Mouse (Mus musculus): ENCODE results near the gene Adam12. TPM values are rescaled to one million over a fixed set of nuclear protein-coding genes. Genes with fewer than 3 reads are reported as not detected.

Adam12 gene
- polyA plus RNA-seq, 1 experiment from 2014 or later, result 11.7 TPM

DNA sequence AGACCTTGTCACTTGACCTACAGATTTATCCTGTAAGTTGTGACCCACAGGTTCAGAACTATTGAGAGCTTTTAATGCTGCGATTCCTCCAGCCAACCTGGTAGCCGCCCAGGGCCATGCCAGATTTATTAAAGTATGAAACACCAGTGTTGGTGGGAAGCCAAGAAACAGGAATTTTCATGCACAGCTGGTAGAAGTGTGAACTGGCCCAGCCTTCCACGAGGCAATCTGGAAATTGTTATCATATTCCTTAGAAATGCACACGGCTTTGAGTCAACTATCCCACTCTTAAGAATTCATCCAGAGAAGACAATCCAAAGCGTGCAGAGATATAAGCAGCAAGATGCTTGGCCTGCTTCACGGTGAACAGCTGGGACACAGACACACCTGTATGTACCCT lies 82.6 kb downstream of the Adam12 start:
- no peaks in the 10 kb centered on the region for H3K9me3 ChIP-seq (replicated peaks)
- no peak overlapping the region for H3K9ac ChIP-seq
- ATAC-seq (ENCODE audit: insufficient number of reproducible peaks, low FRiP score, low TSS enrichment, low read depth), result no peak
- H3K36me3 ChIP-seq, result no peaks in the 10 kb centered on the region
- 42% methylated on average over 6 of the region's 6 CpGs for WGBS
- H3K27ac ChIP-seq (replicated peaks), result no peak overlapping the region
- H3K4me3 ChIP-seq (replicated peaks), result no peak overlapping the region
- 0 out of 2 replicates have a peak, but pooled peaks cover 10% of the 10 kb centered on the region for H3K4me1 ChIP-seq
- H3K27me3 ChIP-seq, result no peaks in the 10 kb centered on the region
- no peak overlapping the region for H3K4me2 ChIP-seq (replicated peaks)

DNA sequence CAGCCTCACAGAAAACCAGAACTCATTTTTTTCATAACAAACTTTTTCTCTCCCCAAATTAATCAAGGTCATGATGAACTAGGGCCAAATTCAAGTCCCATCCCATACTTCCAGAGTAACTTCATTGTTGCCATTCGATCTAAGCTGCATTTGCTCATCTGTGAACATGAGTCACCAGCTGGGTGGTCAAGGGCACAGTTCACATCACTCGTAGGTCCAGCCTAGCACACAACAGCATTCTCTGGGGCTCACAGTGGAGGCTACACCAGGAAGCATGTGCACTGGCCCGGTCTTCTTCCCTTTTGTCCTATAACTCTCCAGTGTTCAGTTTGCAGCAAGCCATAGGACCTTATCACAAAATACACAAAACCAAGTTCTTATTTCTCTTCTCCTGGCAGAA lies 84.4 kb downstream of the Adam12 start:
- Histone ChIP-seq H3K36me3 (no peaks in the 10 kb centered on the region), H3K4me1 (0 out of 2 replicates have a peak, but pooled peaks cover 10% of the 10 kb centered on the region), H3K9me3 (replicated peaks) (no peaks in the 10 kb centered on the region), H3K4me2 (replicated peaks) (no peak overlapping the region), H3K9ac (no peak overlapping the region), H3K4me3 (replicated peaks) (no peak overlapping the region), H3K27ac (replicated peaks) (no peak overlapping the region), H3K27me3 (no peaks in the 10 kb centered on the region)
- ATAC-seq (ENCODE audit: insufficient number of reproducible peaks, low FRiP score, low TSS enrichment, low read depth), result no peak
- WGBS, result 85% methylated on average over 3 of the region's 3 CpGs

DNA sequence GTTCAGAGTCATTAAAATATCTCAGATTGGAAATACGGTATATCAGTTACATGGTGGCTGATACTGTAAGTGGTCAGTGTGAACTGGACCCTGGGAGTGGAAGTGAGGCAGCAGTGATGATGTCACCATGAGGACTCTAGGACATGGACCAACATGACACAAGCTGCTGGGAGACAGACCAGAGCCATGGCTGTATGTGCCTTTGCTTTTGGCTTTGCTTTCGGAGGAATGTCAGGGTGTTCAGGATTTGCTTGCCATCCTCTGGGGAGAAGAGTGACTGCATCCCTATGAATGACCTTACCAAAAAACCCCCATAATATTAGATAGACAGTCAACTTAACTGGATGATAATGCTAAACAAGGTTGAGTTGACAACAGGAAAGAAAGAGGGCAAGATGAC lies 85.1 kb downstream of the Adam12 start:
- Histone ChIP-seq H3K4me2 (replicated peaks) (no peak overlapping the region), H3K36me3 (no peaks in the 10 kb centered on the region), H3K27me3 (no peaks in the 10 kb centered on the region), H3K9ac (no peak overlapping the region), H3K4me3 (replicated peaks) (no peak overlapping the region), H3K4me1 (0 out of 2 replicates have a peak, but pooled peaks cover 10% of the 10 kb centered on the region), H3K27ac (replicated peaks) (no peak overlapping the region), H3K9me3 (replicated peaks) (no peaks in the 10 kb centered on the region)
- ATAC-seq (ENCODE audit: insufficient number of reproducible peaks, low FRiP score, low TSS enrichment, low read depth), result no peak
- 95% methylated on average over 2 of the region's 2 CpGs for WGBS

DNA sequence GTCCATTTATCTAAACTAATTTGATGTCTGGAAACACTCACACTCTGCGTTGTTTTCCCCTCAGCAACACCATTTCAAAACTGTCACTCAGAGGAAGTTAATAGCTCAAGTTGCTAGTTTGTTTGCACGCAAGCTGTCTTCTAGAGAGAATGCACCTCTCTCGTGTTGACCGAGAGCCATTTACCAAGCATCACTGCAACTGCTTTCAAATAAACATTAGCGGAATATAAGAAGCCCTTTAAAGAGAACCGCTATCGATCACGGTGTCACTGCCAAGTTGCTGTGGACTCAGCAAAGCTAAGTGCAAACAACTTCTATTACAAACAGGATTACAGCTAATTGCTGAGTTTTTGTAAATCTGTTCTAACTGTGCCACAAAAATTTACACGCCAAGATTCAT lies 87.8 kb downstream of the Adam12 start:
- ATAC-seq (ENCODE audit: insufficient number of reproducible peaks, low FRiP score, low TSS enrichment, low read depth), result no peak
- WGBS, result 71% methylated on average over 9 of the region's 9 CpGs
- H3K36me3 ChIP-seq, result no peaks in the 10 kb centered on the region

GRCm38 (mm10) chr7:134139291-134139949 lies 92.5 kb downstream of the Adam12 start:
- no peak for ATAC-seq (ENCODE audit: insufficient number of reproducible peaks, low FRiP score, low TSS enrichment, low read depth)
- WGBS, result 65% methylated on average over 4 of the region's 4 CpGs
- Histone ChIP-seq H3K36me3 (no peaks in the 10 kb centered on the region), H3K4me3 (replicated peaks) (no peak overlapping the region), H3K27me3 (no peaks in the 10 kb centered on the region), H3K4me1 (no peaks in the 10 kb centered on the region), H3K4me2 (replicated peaks) (no peak overlapping the region), H3K9me3 (replicated peaks) (no peaks in the 10 kb centered on the region), H3K9ac (no peak overlapping the region), H3K27ac (replicated peaks) (no peak overlapping the region)

More for the DNA sequence above, 87.8 kb downstream of the Adam12 start:
- Histone ChIP-seq H3K27ac (replicated peaks) (no peak overlapping the region), H3K9ac (no peak overlapping the region), H3K9me3 (replicated peaks) (no peaks in the 10 kb centered on the region), H3K4me3 (replicated peaks) (no peak overlapping the region), H3K4me1 (0 out of 2 replicates have a peak, but pooled peaks cover under 1% of the 10 kb centered on the region), H3K4me2 (replicated peaks) (no peak overlapping the region), H3K27me3 (no peaks in the 10 kb centered on the region)

DNA sequence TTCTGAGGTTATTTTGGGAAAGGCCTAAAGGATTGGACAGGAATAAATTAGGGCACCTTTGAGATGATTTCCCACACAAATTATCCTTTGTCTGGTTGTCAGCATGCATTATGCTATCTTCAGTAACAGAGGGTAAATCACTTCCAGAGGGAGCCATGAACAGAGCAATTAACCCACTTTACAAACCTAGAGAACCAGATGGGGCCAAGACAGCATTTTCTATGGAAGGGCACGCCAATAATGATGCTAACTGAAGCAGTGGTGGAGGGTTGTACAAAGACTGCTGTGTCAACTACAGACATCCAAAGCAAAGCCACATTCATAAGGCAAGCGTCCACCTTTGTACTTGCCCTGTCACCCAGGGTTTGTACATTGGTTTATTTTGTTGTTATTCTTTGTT lies 99.6 kb downstream of the Adam12 start:
- ATAC-seq (ENCODE audit: insufficient number of reproducible peaks, low FRiP score, low TSS enrichment, low read depth), result no peak

GRCm38 (mm10) chr7:134128087-134128522 lies 103.8 kb downstream of the Adam12 start:
- H3K36me3 ChIP-seq, result no peaks in the 10 kb centered on the region
- H3K27ac ChIP-seq (replicated peaks), result no peak overlapping the region
- no peak overlapping the region for H3K9ac ChIP-seq
- H3K9me3 ChIP-seq (replicated peaks), result no peaks in the 10 kb centered on the region
- H3K4me3 ChIP-seq (replicated peaks), result no peak overlapping the region
- no peak overlapping the region for H3K4me2 ChIP-seq (replicated peaks)
- WGBS, result 79% methylated on average over 5 of the region's 5 CpGs
- H3K4me1 ChIP-seq, result no peaks in the 10 kb centered on the region
- no peaks in the 10 kb centered on the region for H3K27me3 ChIP-seq
- no peak for ATAC-seq (ENCODE audit: insufficient number of reproducible peaks, low FRiP score, low TSS enrichment, low read depth)

More for the DNA sequence above, 99.6 kb downstream of the Adam12 start:
- H3K9me3 ChIP-seq (replicated peaks), result no peaks in the 10 kb centered on the region
- H3K27me3 ChIP-seq, result no peaks in the 10 kb centered on the region
- no peak overlapping the region for H3K9ac ChIP-seq
- H3K4me3 ChIP-seq (replicated peaks), result no peak overlapping the region
- no peaks in the 10 kb centered on the region for H3K4me1 ChIP-seq
- 42% methylated on average over 2 of the region's 2 CpGs for WGBS
- no peak overlapping the region for H3K4me2 ChIP-seq (replicated peaks)
- no peaks in the 10 kb centered on the region for H3K36me3 ChIP-seq
- H3K27ac ChIP-seq (replicated peaks), result no peak overlapping the region

DNA sequence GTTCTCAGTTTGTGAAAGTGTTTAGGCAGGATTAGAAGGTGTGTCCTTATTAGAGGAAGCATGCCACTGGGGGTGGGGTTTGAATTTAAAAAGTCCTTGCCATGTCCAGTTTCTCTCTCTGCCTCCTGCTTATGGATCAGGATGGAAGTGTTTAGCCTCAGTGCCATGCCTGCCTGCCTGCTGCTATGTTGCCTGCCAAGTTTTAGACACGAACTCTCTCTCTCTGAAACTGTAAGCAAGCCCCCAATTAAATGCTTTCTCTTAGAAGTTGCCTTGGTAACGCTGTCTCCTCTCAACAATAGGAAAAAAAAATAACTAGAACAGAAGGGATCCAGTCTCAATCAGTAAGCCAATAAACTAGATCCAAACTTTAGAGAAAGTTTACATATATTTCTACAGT lies 110.5 kb downstream of the Adam12 start:
- Histone ChIP-seq H3K36me3 (no peaks in the 10 kb centered on the region), H3K27ac (replicated peaks) (no peak overlapping the region), H3K27me3 (no peaks in the 10 kb centered on the region), H3K4me3 (replicated peaks) (no peak overlapping the region), H3K4me2 (replicated peaks) (no peak overlapping the region), H3K4me1 (no peaks in the 10 kb centered on the region), H3K9ac (no peak overlapping the region), H3K9me3 (replicated peaks) (no peaks in the 10 kb centered on the region)
- WGBS, result 36% methylated on average over 2 of the region's 2 CpGs
- ATAC-seq (ENCODE audit: insufficient number of reproducible peaks, low FRiP score, low TSS enrichment, low read depth), result no peak

GRCm38 (mm10) chr7:134115438-134115837 lies 116.5 kb downstream of the Adam12 start:
- H3K27ac ChIP-seq (replicated peaks), result no peak overlapping the region
- H3K4me2 ChIP-seq (replicated peaks), result no peak overlapping the region
- no peaks in the 10 kb centered on the region for H3K36me3 ChIP-seq
- no peak overlapping the region for H3K4me3 ChIP-seq (replicated peaks)
- H3K9me3 ChIP-seq (replicated peaks), result no peaks in the 10 kb centered on the region
- 82% methylated on average over 8 of the region's 8 CpGs for WGBS
- ATAC-seq (ENCODE audit: insufficient number of reproducible peaks, low FRiP score, low TSS enrichment, low read depth), result no peak
- H3K9ac ChIP-seq, result no peak overlapping the region
- no peaks in the 10 kb centered on the region for H3K4me1 ChIP-seq
- no peaks in the 10 kb centered on the region for H3K27me3 ChIP-seq

- no peak overlapping the region for H3K4me3 ChIP-seq (replicated peaks)
- H3K36me3 ChIP-seq, result no peaks in the 10 kb centered on the region
- H3K4me1 ChIP-seq, result no peaks in the 10 kb centered on the region
- no peak for ATAC-seq (ENCODE audit: insufficient number of reproducible peaks, low FRiP score, low TSS enrichment, low read depth)
- 80% methylated on average over 9 of the region's 9 CpGs for WGBS
- no peak overlapping the region for H3K9ac ChIP-seq
- no peak overlapping the region for H3K27ac ChIP-seq (replicated peaks)
- H3K4me2 ChIP-seq (replicated peaks), result no peak overlapping the region
- no peaks in the 10 kb centered on the region for H3K27me3 ChIP-seq
- no peaks in the 10 kb centered on the region for H3K9me3 ChIP-seq (replicated peaks)
Measured at GRCm38 (mm10) chr7:134114311-134115188, 117.4 kb downstream of the Adam12 start.

GRCm38 (mm10) chr7:134113829-134114228 lies 118.1 kb downstream of the Adam12 start:
- 75% methylated on average over 6 of the region's 6 CpGs for WGBS
- Histone ChIP-seq H3K4me1 (no peaks in the 10 kb centered on the region), H3K4me3 (replicated peaks) (no peak overlapping the region), H3K27me3 (no peaks in the 10 kb centered on the region), H3K27ac (replicated peaks) (no peak overlapping the region), H3K36me3 (no peaks in the 10 kb centered on the region), H3K4me2 (replicated peaks) (no peak overlapping the region), H3K9ac (no peak overlapping the region), H3K9me3 (replicated peaks) (no peaks in the 10 kb centered on the region)
- no peak for ATAC-seq (ENCODE audit: insufficient number of reproducible peaks, low FRiP score, low TSS enrichment, low read depth)
